Mouse (Mus musculus): Measurements from ENCODE around the gene Gm12355. TPM values are rescaled to one million over a fixed set of nuclear protein-coding genes. Genes with fewer than 3 reads are reported as not detected.
"Not testable (repeated sequence)": the region's sequence is repeated elsewhere in the genome, so short reads cannot be mapped to it uniquely, and the experiment has no call there.

Gene Gm12355
- 1 to 10 TPM; 1.0 to 9.6 TPM for polyA plus RNA-seq (2017; shearing (Covaris generic))

DNA sequence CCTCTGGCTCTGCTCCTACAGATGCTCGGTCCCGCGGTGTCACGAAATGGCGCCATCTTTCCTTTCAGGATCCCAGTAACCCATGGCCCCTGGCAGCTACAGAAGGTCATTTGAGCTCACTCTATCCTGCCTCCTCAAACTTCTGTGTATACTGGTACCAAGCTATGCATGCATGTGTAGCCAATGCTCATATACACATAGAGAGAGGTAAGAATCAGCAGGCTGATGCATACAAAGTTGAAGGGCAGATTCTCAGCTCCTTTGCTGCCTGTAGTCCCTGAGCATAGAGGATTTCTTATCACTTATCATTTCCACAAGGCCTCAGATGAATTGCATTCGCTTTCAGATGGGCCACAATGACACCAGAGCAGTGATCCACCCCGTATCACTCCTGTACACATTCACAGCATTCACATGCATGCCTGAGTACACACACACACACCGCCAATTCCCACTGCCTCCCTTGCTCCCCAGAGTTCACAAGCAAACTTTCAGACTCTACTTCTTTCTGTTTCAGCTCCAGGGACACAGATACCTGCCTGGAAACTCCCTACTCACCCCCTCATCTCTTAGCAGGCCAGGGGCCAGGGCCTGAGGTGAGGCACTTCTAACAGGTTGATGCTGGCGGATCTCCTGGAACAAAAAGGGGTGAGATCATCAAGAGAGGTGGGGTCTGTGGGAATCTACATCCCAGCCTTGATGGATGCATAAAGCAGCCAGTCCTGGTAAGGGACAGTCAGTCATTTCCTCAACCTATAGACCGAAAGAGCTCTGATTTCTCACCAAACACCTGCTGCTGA is at the start of gene Gm12355, which contains the start of gene Gsdma3:
Gm12355 (minus strand) TSS at position 51 of the 800 bp plus-strand sequence.
Gsdma3 (plus strand) TSS at position 750 of the 800 bp plus-strand sequence.
- ATAC-seq, result no peak

DNA sequence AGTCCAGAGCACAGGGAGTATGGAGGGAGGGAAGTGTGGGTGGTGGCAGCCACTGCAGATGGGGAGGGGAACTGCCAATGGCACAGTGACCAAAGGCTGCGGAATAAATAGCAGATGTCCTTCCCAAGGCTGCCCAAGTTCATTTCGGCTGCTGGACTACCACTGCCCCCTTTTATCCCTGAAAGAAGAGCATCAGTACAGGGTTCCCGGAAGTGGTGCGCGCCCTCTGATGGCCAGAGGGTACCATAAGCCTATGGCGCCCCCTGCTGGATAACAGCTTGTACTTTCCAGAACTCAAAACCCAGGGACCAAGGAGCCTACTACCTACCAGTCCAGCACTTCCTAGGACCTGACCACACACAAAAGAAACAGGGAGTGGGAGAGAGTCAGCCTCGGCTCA is 47.7 kb upstream of the Gm12355 start:
- peak; percentile 81 for ATAC-seq

DNA sequence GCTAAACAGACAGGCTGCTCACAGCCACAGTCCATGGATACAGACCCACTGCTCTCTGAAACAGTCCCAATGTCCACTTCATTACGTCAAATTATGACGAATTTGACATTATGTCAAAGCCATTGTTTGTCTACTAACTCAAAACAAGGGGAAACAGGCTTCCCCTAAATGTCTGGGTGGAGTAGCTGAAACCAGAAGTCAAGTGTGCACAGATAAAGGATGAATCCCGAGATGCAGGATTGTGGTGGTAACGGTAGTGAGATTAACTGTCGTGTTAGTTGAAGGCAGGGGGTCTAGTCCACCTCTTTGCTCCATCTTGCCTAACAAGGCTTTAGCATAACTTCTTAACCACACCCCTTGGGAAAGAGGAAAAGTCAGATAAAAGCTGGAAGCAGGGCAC is 47.0 kb upstream of the Gm12355 start:
- no peak for ATAC-seq

DNA sequence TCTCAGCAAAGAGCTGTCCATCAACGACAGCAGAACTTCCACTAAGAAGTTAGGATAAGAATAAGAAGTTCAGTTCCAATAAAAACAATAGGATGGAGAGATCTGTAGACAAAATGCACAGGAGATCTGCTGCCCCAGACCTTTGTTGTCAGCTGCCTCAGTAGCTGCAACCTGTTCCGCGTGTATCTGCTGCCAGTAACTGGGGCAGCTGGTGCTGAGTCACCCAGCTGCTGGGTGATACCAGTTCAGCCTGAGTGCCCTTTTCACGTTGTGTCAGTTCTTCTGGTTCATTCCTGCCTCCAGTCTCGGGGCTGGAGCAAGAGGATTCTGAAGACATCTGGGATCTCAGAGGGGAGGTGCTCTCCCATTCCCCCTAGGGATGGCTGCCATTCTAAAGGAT is 46.4 kb upstream of the Gm12355 start:
- no peak for ATAC-seq

DNA sequence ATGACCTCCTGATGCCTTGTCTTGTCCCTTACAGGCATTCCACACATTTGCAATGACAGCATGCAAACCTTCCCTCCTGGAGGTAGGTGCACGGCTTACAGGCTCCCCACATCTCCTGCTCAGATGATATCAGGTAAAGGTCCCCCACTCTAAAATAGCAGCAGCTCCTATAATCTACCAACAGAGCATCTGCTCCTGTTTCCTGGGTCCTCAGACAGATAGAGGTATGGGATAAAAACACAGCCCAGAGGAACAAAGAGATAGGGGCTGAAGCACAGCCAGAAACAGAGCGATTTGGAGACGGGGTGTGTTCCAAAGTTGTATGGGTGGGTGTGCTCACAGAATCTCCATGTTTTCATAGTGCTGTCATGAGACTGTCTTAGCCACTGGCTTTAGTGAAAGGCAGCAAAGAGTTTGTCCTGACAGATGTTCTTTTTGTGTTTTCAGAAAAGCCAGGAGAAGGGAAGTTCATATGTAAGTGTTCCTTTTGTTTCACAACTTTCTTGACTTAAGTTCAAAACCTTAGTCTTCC is 45.9 kb upstream of the Gm12355 start:
- ATAC-seq, result no peak

DNA sequence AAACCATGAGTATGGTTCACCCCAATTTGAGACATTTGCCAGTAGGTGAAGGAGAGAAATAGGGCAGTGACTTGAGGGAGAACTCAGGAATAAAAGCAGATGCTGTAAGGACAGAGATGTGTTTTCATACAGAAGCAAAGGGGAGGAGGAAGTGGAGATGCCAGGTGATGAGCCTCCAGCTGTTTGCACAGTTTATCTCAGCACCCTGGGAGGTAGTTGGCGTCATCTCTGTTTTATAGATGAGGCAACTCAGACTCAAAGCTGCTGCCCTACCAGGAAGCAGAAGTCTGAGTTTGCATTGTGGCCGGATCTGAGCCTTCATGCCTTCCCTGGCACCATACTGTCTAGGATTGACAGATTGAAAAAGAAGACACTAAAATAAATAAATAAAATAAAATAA is 43.5 kb upstream of the Gm12355 start:
- no peak for ATAC-seq

DNA sequence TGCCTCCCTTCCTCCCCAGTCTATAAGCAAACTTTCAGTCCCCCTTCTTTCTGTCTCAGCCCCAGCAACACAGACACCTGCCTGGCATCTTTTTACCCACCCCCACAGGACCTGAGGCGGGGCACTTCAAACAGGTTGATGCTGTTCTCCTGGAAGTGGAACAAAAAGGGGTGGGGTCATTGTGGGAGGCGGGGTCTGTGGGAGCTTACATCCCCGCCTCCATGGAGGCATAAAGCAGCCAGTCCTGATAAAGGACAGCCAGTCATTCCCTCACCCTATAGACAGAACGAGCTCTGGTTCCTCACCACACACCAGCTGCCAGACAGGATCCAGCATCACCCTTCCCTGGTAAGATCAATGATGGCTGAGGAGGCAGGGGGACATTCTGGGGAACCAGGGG is 38.6 kb upstream of the Gm12355 start, which contains the start of gene Gsdma:
Gsdma (plus strand) TSS at position 261 of the 400 bp plus-strand sequence.
- no peak for ATAC-seq

DNA sequence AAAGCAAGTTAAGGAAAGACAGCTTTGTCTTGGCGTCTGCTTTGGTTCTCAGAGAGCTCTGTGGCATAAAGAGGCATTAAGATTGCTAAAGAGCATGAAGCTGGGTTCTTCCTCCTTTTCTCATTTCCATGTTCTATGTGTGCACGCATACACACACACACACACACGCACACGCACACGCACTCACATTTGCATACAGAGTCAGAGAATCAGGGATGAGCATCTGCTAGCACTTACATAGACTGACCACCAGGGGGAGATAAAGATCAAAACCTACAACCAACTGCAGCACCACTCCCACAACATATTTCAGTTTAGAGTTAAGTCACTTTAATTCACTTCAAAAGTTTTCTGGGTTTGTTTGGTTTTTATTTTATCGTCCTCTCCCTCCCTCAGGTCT is 35.1 kb upstream of the Gm12355 start:
- peak; percentile 82 for ATAC-seq

DNA sequence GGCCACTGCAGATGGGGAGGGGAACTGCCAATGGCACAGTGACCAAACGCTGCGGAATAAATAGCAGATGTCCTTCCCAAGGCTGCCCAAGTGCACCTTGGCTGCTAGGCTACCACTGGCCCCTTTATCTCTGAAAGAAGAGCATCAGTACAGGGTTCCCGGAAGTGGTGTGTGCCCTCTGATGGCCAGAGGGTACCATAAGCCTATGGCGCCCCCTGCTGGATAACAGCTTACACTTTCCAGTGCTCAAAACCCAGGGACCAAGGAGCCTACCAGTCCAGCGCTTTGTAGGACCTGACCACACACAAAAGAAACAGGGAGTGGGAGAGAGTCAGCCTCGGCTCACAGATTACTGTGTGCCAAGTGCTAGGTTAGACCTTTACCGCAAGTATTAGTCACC is 29.6 kb upstream of the Gm12355 start:
- peak; percentile 79 for ATAC-seq

DNA sequence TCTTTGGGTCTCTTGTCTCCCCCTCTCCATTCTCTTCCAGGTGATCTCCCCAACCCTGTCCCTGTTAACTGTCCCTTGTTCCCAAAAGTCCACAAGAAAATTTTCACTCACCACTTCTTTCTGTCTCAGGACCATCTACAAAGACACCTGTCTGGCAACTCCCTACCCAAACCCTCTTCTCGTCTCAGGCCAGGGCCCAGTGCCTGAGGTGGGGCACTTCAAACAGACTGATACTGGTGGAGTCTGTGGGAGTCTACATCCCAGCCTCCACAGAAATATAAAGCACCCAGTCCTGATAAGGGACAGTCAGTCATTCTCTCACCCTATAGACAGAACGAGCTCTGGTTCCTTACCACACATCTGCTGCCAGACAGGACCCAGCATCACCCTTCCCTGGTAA is 21.0 kb upstream of the Gm12355 start, which contains the start of gene Gsdma2:
Gsdma2 (plus strand) TSS at position 301 of the 400 bp plus-strand sequence.
- no peak for ATAC-seq

DNA sequence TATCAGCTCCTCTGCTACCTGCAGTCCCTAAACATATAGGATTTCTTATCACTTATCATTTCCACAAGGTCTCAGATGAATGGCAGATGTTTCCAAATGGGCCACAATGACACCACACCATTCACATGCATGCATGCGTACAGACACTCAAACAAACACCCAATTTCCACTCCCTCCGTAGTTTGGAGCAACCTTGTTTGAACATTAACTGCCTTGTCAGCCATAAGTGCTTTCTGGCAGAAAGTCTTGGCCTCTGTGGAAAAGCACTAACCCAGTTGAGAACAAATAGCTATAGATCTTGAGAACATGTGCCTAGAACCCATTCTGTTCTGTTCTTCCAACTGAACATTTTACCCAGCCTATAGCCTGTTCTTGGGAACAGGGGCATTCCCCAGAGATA is 20.5 kb upstream of the Gm12355 start:
- no peak for ATAC-seq

DNA sequence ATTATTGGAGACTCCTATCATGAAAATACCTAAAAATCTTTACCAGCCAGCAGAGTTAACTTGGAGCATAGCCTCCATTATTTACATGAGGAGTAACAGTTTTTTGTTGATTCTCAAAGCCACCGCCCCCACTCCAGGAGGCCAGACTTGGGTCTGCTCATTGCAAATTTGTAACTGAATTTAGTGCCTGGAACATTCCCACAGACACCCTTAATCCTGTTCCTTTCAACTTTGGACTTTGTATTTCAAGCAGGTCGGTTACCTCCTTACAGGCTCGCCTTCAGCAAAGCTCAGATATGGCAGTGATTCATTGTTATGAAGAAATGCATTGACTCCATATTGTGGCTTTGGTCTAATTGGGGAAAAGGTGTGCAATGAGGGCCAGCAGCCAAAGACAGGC is 19.3 kb upstream of the Gm12355 start:
- ATAC-seq, result no peak

DNA sequence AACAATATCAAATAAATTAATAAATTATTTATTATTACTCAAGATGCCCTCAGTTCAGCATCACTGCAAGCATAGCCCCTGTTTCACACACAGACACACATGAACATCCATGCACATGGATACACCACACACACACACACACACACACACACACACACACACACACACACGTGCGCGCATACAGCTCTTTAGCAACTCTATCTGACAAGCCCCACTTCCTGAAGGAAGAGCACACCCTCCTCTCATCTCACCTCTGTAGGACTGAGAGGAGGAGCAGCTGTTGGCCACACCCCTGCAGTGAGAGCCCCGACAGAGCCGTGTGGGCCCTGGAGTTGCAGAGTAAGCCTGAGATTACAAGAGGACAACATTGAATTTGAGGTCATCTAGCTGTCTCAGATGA is 14.6 kb upstream of the Gm12355 start:
- ATAC-seq, result no peak

DNA sequence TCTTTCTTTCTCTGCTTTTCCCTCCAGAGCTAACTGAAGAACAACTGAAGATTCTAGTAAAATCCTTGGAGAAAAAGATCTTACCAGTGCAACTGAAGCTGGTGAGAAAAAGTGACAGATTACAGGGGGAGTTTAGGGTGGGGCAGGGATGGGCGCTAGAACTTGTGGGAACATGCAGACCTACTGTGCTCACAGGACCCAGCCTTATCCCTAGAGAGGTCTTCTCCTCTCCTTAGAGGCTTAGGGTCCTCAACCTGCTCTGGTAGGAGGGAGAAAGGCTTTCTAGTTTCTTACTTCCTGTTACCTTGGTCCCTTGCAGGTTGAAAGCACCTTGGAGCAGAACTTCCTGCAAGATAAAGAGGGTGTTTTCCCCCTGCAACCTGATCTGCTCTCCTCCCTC is 12.0 kb upstream of the Gm12355 start:
- no peak for ATAC-seq

DNA sequence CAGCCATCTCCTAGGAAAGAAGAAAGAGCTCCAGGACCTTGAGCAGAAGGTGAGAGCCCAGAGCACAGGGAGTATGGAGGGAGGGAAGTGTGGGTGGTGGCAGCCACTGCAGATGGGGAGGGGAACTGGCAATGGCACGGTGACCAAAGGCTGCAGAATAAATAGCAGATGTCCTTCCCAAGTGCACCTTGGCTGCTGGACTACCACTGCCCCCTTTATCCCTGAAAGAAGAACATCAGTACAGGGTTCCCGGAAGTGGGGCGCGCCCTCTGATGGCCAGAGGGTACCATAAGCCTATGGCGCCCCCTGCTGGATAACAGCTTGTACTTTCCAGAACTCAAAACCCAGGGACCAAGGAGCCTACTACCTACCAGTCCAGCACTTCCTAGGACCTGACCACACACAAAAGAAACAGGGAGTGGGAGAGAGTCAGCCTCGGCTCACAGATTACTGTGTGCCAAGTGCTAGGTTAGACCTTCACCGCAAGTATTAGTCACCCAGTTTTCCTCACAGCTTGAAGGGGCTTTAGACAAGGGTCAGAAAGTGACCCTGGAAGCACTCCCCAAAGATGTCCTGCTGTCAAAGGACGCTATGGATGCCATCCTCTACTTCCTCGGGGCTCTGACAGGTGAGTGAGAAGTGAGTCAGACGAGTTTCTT is 10.0 kb upstream of the Gm12355 start:
- peak; percentile 68 for ATAC-seq

DNA sequence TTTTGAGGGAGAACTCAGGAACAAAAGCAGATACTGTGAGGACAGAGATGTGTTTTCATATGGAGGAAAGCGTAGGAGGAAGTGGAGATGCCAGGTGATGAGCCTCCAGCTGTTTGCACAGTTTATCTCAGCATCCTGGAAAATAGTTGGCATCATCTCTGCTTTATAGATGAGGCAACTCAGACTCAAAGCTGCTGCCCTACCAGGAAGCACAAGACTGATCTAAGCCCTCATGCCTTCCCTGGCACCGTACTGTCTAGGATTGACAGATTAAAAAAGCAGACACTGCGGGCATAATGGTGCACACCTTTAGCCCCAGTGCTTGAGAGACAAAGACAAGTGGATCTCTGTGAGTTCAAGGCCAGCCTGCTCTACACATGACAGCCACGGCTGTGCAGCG is 5.2 kb upstream of the Gm12355 start:
- no peak for ATAC-seq

DNA sequence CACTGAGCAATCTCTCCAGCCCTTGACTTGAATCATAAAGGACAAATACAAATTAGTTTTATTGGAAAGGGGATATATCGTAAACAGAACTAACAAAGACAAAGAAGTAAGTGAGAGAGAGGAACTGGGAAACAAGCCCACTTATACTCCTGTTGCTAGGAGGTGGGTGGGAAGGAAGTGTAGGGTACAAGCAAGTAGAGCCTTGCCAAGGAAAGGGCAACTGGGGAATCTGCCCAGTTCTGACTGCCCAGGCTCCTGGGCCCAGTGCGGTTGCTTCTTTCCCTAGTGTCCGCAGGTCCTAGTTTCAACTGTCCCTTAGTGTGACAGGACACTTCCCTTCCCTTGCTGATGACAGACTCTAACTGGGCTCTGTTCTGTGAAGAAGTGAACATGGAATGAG is 3.2 kb upstream of the Gm12355 start:
- no peak for ATAC-seq

DNA sequence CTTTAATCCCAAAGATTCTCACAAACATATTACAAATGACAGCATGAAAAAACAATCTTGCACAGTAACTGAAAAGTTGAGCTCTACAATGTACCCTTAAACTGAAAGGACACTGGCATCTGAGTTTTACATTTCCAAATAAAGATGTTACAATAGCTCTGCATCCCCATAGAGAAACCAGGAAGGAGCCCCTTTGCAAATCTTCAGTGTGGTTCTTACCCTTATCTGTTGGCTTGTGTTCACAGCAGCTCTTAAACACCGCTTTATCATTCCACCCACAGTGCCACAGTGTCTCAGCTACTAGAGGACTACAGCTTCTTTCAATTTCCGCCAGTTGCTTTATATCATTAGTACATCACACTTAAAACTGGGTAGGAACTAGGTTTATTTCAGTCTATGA is 1.1 kb downstream of the Gm12355 start:
- ATAC-seq, result not testable (repeated sequence)

DNA sequence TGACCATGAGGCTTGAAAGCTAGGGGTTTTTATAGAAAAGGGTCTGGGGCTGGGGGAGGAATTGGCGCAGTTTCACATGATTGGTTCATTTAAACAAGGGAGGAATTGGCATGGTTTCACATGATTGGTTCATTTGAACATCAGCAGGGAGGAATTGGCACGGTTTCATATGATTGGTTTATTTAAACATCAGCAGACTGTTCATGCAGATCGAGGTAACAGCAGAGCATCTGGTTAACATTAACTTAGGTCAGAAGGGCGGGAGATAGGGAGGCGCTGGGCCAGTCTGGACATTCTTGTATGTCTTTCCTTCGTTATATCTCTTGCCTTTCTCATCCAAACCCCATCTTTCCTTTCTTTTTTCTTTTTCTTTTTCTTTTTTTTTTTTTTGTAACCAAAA is 1.5 kb downstream of the Gm12355 start:
- not testable (repeated sequence) for ATAC-seq

DNA sequence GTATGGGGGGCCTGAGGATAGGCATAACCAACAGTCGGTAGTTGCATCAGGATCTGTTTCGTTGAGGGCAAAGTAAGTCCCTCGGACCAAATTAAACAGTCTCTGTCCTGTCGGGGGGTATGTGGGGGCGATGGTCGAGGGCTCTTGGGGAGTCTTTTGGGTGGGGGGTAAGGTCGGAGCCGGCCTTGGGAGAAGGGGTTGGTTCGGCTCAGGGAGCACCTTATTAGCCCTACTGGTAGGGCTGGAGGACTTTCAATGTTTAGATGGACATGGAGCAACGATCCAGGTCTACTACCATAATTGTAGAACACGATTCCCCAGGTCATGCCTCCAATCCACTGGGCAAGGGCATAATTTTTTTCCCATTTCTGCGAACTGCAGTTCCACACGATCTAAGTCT is 4.7 kb downstream of the Gm12355 start:
- ATAC-seq, result no peak

DNA sequence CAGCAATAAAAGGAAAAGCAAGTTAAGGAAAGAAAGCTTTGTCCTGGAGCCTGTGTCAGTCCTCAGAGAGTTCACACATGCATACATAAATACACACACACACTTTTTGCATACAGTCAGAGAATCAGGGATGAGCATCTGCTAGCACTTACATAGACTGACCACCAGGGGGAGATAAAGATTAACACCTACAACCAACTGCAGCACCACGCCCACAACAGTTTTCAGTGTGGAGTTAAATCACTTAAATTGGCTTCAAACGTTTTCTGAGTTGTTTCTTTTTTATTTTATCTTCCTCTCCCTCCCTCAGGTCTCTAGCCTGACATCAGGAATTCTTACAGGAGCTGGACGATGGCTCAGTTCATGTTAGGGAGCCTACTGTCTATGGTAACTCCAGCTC is 18.7 kb downstream of the Gm12355 start:
- ATAC-seq, result peak; percentile 76

DNA sequence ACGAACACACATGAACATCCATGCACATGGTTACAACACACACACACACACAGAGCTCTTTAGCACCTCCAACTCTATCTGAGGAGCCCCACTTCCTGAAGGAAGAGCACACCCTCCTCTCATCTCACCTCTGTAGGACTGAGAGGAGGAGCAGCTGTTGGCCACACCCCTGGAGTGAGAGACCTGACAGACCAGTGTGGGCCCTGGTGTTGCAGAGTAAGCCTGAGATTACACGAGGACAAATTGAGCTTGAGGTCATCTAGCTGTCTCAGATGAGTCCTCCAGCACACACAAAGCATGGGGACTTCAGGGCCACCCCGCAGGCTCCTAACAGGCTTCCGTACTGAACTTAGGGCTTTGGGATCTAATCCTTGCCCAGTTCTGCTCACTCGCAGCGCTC is 20.6 kb downstream of the Gm12355 start:
- not testable (repeated sequence) for ATAC-seq

DNA sequence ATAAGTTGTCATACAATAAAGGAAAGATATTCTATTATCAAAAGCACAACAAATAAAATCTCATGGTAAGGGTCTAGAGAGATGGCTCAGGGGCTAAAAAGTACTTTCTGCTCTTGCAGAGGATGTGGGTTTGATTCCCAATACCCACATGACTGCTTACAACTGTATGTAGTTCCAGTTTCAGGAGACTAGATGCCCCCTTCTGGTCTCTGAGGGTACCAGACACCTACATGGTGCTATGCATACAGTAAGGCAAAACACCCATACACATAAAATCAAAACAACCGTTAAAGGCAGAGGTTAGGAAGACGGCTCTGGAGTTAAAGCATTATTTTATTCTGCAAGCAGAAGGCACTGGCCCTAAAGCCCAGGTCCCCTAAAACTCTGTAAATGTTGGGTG is 21.5 kb downstream of the Gm12355 start:
- no peak for ATAC-seq
